Mouse (Mus musculus): ENCODE results near the gene Tpst1. TPM values are rescaled to one million over a fixed set of nuclear protein-coding genes. Genes with fewer than 3 reads are reported as not detected.

The Tpst1 gene
- polyA plus RNA-seq, 1 experiment from 2014 or later: 63.0 TPM

GRCm38 (mm10) chr5:130050416-130050815 lies 22.7 kb upstream of the Tpst1 start:
- no peak overlapping the region for H3K4me2 ChIP-seq (replicated peaks)
- 52% methylated on average over 6 of the region's 6 CpGs for WGBS
- no peaks in the 10 kb centered on the region for H3K9me3 ChIP-seq (ENCODE audit: control insufficient read depth, low read length)
- DNase-seq (ENCODE audit: low spot score) (no peak), ATAC-seq (ENCODE audit: low FRiP score) (no peak)
- H3K9ac ChIP-seq: no peak overlapping the region
- peaks cover 73% of the 10 kb centered on the region for H3K36me3 ChIP-seq (replicated peaks; ENCODE audit: control insufficient read depth, insufficient read depth)
- no peak overlapping the region for H3K27ac ChIP-seq
- no peak overlapping the region for H3K4me3 ChIP-seq (replicated peaks; ENCODE audit: low read length)
- H3K27me3 ChIP-seq (ENCODE audit: control insufficient read depth, insufficient read depth, low read length): no peaks in the 10 kb centered on the region
- no peaks in the 10 kb centered on the region for H3K4me1 ChIP-seq (replicated peaks; ENCODE audit: control insufficient read depth, insufficient read depth, low read length)

- ATAC-seq (ENCODE audit: low FRiP score): no peak
- Histone ChIP-seq H3K9me3 (ENCODE audit: control insufficient read depth, low read length) (no peaks in the 10 kb centered on the region), H3K4me1 (replicated peaks; ENCODE audit: control insufficient read depth, insufficient read depth, low read length) (no peaks in the 10 kb centered on the region), H3K27me3 (ENCODE audit: control insufficient read depth, insufficient read depth, low read length) (no peaks in the 10 kb centered on the region), H3K4me2 (replicated peaks) (no peak overlapping the region), H3K4me3 (replicated peaks; ENCODE audit: low read length) (no peak overlapping the region), H3K9ac (no peak overlapping the region), H3K27ac (no peak overlapping the region), H3K36me3 (replicated peaks; ENCODE audit: control insufficient read depth, insufficient read depth) (peaks cover 64% of the 10 kb centered on the region)
- no peak for DNase-seq (ENCODE audit: low spot score)
- WGBS: 90% methylated on average over 15 of the region's 15 CpGs
These were observed 21.9 kb upstream of the Tpst1 start for GRCm38 (mm10) chr5:130051073-130051860.

- Histone ChIP-seq H3K27me3 (ENCODE audit: control insufficient read depth, insufficient read depth, low read length) (no peaks in the 10 kb centered on the region), H3K27ac (no peak overlapping the region), H3K4me1 (replicated peaks; ENCODE audit: control insufficient read depth, insufficient read depth, low read length) (no peaks in the 10 kb centered on the region), H3K9me3 (ENCODE audit: control insufficient read depth, low read length) (no peaks in the 10 kb centered on the region), H3K9ac (no peak overlapping the region), H3K4me3 (replicated peaks; ENCODE audit: low read length) (no peak overlapping the region), H3K36me3 (replicated peaks; ENCODE audit: control insufficient read depth, insufficient read depth) (peaks cover 53% of the 10 kb centered on the region), H3K4me2 (replicated peaks) (no peak overlapping the region)
- WGBS: 75% methylated on average over 5 of the region's 5 CpGs
- DNase-seq (ENCODE audit: low spot score): no peak
- no peak for ATAC-seq (ENCODE audit: low FRiP score)
These were observed 20.6 kb upstream of the Tpst1 start for GRCm38 (mm10) chr5:130052510-130052909.

- no peak for DNase-seq (ENCODE audit: low spot score)
- H3K9me3 ChIP-seq (ENCODE audit: control insufficient read depth, low read length): no peaks in the 10 kb centered on the region
- no peak overlapping the region for H3K4me2 ChIP-seq (replicated peaks)
- H3K27ac ChIP-seq: no peak overlapping the region
- no peak overlapping the region for H3K4me3 ChIP-seq (replicated peaks; ENCODE audit: low read length)
- H3K36me3 ChIP-seq (replicated peaks; ENCODE audit: control insufficient read depth, insufficient read depth): peaks cover 50% of the 10 kb centered on the region
- no peaks in the 10 kb centered on the region for H3K4me1 ChIP-seq (replicated peaks; ENCODE audit: control insufficient read depth, insufficient read depth, low read length)
- 95% methylated on average over 6 of the region's 6 CpGs for WGBS
- no peak for ATAC-seq (ENCODE audit: low FRiP score)
- H3K9ac ChIP-seq: no peak overlapping the region
- H3K27me3 ChIP-seq (ENCODE audit: control insufficient read depth, insufficient read depth, low read length): no peaks in the 10 kb centered on the region
These were observed 20.2 kb upstream of the Tpst1 start for GRCm38 (mm10) chr5:130052955-130053354.

GRCm38 (mm10) chr5:130055688-130056087 lies 17.4 kb upstream of the Tpst1 start:
- ATAC-seq (ENCODE audit: low FRiP score): no peak
- H3K4me1 ChIP-seq (replicated peaks; ENCODE audit: control insufficient read depth, insufficient read depth, low read length): no peaks in the 10 kb centered on the region
- no peaks in the 10 kb centered on the region for H3K9me3 ChIP-seq (ENCODE audit: control insufficient read depth, low read length)
- no peak overlapping the region for H3K9ac ChIP-seq
- no peak overlapping the region for H3K4me3 ChIP-seq (replicated peaks; ENCODE audit: low read length)
- H3K27ac ChIP-seq: no peak overlapping the region
- no peak overlapping the region for H3K4me2 ChIP-seq (replicated peaks)
- no peak for DNase-seq (ENCODE audit: low spot score)
- no peaks in the 10 kb centered on the region for H3K27me3 ChIP-seq (ENCODE audit: control insufficient read depth, insufficient read depth, low read length)
- peaks cover 47% of the 10 kb centered on the region for H3K36me3 ChIP-seq (replicated peaks; ENCODE audit: control insufficient read depth, insufficient read depth)
- WGBS: 90% methylated on average over 4 of the region's 4 CpGs

GRCm38 (mm10) chr5:130056303-130056702 lies 16.8 kb upstream of the Tpst1 start:
- H3K4me2 ChIP-seq (replicated peaks): no peak overlapping the region
- no peaks in the 10 kb centered on the region for H3K9me3 ChIP-seq (ENCODE audit: control insufficient read depth, low read length)
- DNase-seq (ENCODE audit: low spot score): no peak
- H3K4me3 ChIP-seq (replicated peaks; ENCODE audit: low read length): no peak overlapping the region
- H3K27ac ChIP-seq: no peak overlapping the region
- WGBS: 90% methylated on average over 2 of the region's 2 CpGs
- no peak overlapping the region for H3K9ac ChIP-seq
- peaks cover 45% of the 10 kb centered on the region for H3K36me3 ChIP-seq (replicated peaks; ENCODE audit: control insufficient read depth, insufficient read depth)
- H3K4me1 ChIP-seq (replicated peaks; ENCODE audit: control insufficient read depth, insufficient read depth, low read length): no peaks in the 10 kb centered on the region
- H3K27me3 ChIP-seq (ENCODE audit: control insufficient read depth, insufficient read depth, low read length): no peaks in the 10 kb centered on the region
- ATAC-seq (ENCODE audit: low FRiP score): no peak

GRCm38 (mm10) chr5:130059413-130060328 lies 13.5 kb upstream of the Tpst1 start:
- 68% methylated on average over 12 of the region's 12 CpGs for WGBS
- Histone ChIP-seq H3K9me3 (ENCODE audit: control insufficient read depth, low read length) (no peaks in the 10 kb centered on the region), H3K9ac (no peak overlapping the region), H3K4me3 (replicated peaks; ENCODE audit: low read length) (no peak overlapping the region), H3K27ac (no peak overlapping the region), H3K4me1 (replicated peaks; ENCODE audit: control insufficient read depth, insufficient read depth, low read length) (no peaks in the 10 kb centered on the region), H3K27me3 (ENCODE audit: control insufficient read depth, insufficient read depth, low read length) (no peaks in the 10 kb centered on the region), H3K4me2 (replicated peaks) (no peak overlapping the region), H3K36me3 (replicated peaks; ENCODE audit: control insufficient read depth, insufficient read depth) (peaks cover 26% of the 10 kb centered on the region)
- no peak for ATAC-seq (ENCODE audit: low FRiP score)
- DNase-seq (ENCODE audit: low spot score): no peak

GRCm38 (mm10) chr5:130060329-130060665 lies 12.8 kb upstream of the Tpst1 start:
- Histone ChIP-seq H3K4me2 (replicated peaks) (no peak overlapping the region), H3K9ac (no peak overlapping the region), H3K9me3 (ENCODE audit: control insufficient read depth, low read length) (no peaks in the 10 kb centered on the region), H3K27ac (no peak overlapping the region), H3K4me1 (replicated peaks; ENCODE audit: control insufficient read depth, insufficient read depth, low read length) (no peaks in the 10 kb centered on the region), H3K36me3 (replicated peaks; ENCODE audit: control insufficient read depth, insufficient read depth) (peaks cover 20% of the 10 kb centered on the region), H3K27me3 (ENCODE audit: control insufficient read depth, insufficient read depth, low read length) (no peaks in the 10 kb centered on the region), H3K4me3 (replicated peaks; ENCODE audit: low read length) (no peak overlapping the region)
- ATAC-seq (ENCODE audit: low FRiP score) (no peak), DNase-seq (ENCODE audit: low spot score) (no peak)
- 94% methylated on average over 4 of the region's 4 CpGs for WGBS

GRCm38 (mm10) chr5:130062096-130062495 lies 11.0 kb upstream of the Tpst1 start:
- no peaks in the 10 kb centered on the region for H3K27me3 ChIP-seq (ENCODE audit: control insufficient read depth, insufficient read depth, low read length)
- peaks cover 20% of the 10 kb centered on the region for H3K36me3 ChIP-seq (replicated peaks; ENCODE audit: control insufficient read depth, insufficient read depth)
- ATAC-seq (ENCODE audit: low FRiP score) (no peak), DNase-seq (ENCODE audit: low spot score) (no peak)
- no peak overlapping the region for H3K4me2 ChIP-seq (replicated peaks)
- WGBS: 74% methylated on average over 2 of the region's 2 CpGs
- no peaks in the 10 kb centered on the region for H3K9me3 ChIP-seq (ENCODE audit: control insufficient read depth, low read length)
- no peak overlapping the region for H3K27ac ChIP-seq
- no peaks in the 10 kb centered on the region for H3K4me1 ChIP-seq (replicated peaks; ENCODE audit: control insufficient read depth, insufficient read depth, low read length)
- H3K4me3 ChIP-seq (replicated peaks; ENCODE audit: low read length): no peak overlapping the region
- H3K9ac ChIP-seq: no peak overlapping the region
